In the genomic region with DNA sequence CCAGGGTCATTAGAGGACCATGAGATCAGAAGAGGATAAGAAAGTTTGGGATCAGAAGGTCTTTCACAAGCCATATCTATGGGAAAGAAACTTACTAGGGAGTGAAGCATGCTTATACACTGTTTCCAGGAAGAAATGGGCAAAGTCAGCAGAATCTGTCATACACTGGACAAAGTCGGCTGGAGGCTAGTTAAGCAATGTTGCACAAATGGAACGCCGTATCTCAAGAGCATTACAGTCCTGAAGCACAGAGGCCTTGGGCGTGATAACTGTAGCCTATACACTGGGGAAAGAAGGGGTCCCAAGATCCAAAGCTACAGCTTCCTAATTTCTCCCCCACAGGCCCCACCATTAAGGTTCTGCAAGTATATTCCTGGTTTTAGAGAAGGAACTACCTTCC, we compare ENCODE assay signal across 25 mouse cellular contexts. TPM values are rescaled to one million over a fixed set of nuclear protein-coding genes. Genes with fewer than 3 reads are reported as not detected.
DNase-seq lines count a peak whose midpoint lies in the region; TF ChIP-seq lines count a peak whose summit lies in the region.
"Had no signal": no experiment of that assay in that cellular context is flagged by ENCODE, and none has a peak within 500 bp of the region (broad histone marks: within the 10 kb centered on the region; RNA-seq: fewer than 3 reads in every experiment).

No protein-coding gene starts in this region.

- no peak for TF ChIP-seq POLR2A in kidney, adult 2 months (IDR thresholded peaks at IDR 0.05; ENCODE audit: low read depth, low read length)
- TF ChIP-seq POLR2A in testis, adult 2 months (IDR thresholded peaks at IDR 0.05; ENCODE audit: control insufficient read depth, low read depth, low read length): no peak

- 85% methylated on average over 4 of the region's 4 CpGs for WGBS in heart, embryonic 10.5 days
- 58% methylated on average over 4 of the region's 4 CpGs for WGBS in kidney, adult 2 months

- TF ChIP-seq CTCF in kidney, adult 2 months (conservative IDR thresholded peaks at IDR 0.05; ENCODE audit: insufficient read depth, insufficient read length, low read depth, low read length): no peak
- no peak for TF ChIP-seq CTCF in testis, adult 2 months (IDR thresholded peaks at IDR 0.05; ENCODE audit: control insufficient read depth, insufficient read depth, insufficient replicate concordance, low read depth, low read length)

- no peak overlapping the region for H3K27ac ChIP-seq in heart, embryonic 10.5 days
- no peak overlapping the region for H3K27ac ChIP-seq in kidney, adult 2 months (ENCODE audit: insufficient read depth, low read depth, low read length)
- 0 out of 2 replicates have a peak overlapping the region, but pooled peaks have one; percentile 21 for H3K27ac ChIP-seq in testis, adult 2 months (ENCODE audit: control insufficient read depth, insufficient read depth, low read depth, low read length)
- H3K27ac ChIP-seq: embryonic facial prominence, embryonic 13.5 days; embryonic facial prominence, embryonic 15.5 days; forebrain, embryonic 10.5 days; forebrain, embryonic 12.5 days had no signal

- H3K9me3 ChIP-seq in heart, embryonic 10.5 days: no peaks in the 10 kb centered on the region
- H3K9me3 ChIP-seq: embryonic facial prominence, embryonic 13.5 days; embryonic facial prominence, embryonic 15.5 days; forebrain, embryonic 10.5 days; forebrain, embryonic 12.5 days; G1E had no signal

- H3K27me3 ChIP-seq in heart, embryonic 10.5 days (ENCODE audit: insufficient read depth, poor library complexity, severe bottlenecking): no peaks in the 10 kb centered on the region
- no peaks in the 10 kb centered on the region for H3K27me3 ChIP-seq in kidney, adult 2 months (replicated peaks; ENCODE audit: control insufficient read depth, insufficient read depth, low read length)
- no peaks in the 10 kb centered on the region for H3K27me3 ChIP-seq in testis, adult 2 months (ENCODE audit: control insufficient read depth, insufficient read depth, low read length)
- H3K27me3 ChIP-seq: CH12.LX; embryonic facial prominence, embryonic 13.5 days; embryonic facial prominence, embryonic 15.5 days; Patski had no signal

- DNase-seq in heart, embryonic 10.5 days (ENCODE audit: low spot score): peak; percentile 58
- no peak for DNase-seq in heart, postnatal 36 days
- DNase-seq in kidney, adult 2 months: peak; percentile 48
- DNase-seq in kidney, adult 8-10 months: no peak
- no peak for DNase-seq in testis, postnatal 10 days (ENCODE audit: low spot score)
- DNase-seq: adrenal gland, adult 2 months; adrenal gland, postnatal 10 days; adrenal gland, postnatal 25 days; B cell, adult 2 months; cerebellum, adult 11 months; cerebellum, adult 18-20 months; cerebellum, adult 8-10 months; cerebellum, adult 9-11 months; cerebellum, postnatal 14 days; cerebellum, postnatal 36 days; embryo, embryonic 11 days had no signal

- H3K36me3 ChIP-seq in heart, embryonic 10.5 days: no peaks in the 10 kb centered on the region
- no peaks in the 10 kb centered on the region for H3K36me3 ChIP-seq in kidney, adult 2 months (ENCODE audit: control insufficient read depth, insufficient read depth, low read length)
- H3K36me3 ChIP-seq in testis, adult 2 months (ENCODE audit: control insufficient read depth, insufficient read depth, low read length): no peaks in the 10 kb centered on the region
- H3K36me3 ChIP-seq: embryonic facial prominence, embryonic 13.5 days; embryonic facial prominence, embryonic 15.5 days; forebrain, embryonic 10.5 days; forebrain, embryonic 12.5 days; G1E had no signal

- no peak overlapping the region for H3K4me3 ChIP-seq in heart, embryonic 10.5 days
- no peak overlapping the region for H3K4me3 ChIP-seq in kidney, adult 2 months (ENCODE audit: insufficient read depth, low read depth, low read length)
- H3K4me3 ChIP-seq in testis, adult 2 months (ENCODE audit: control insufficient read depth, low read depth, low read length): no peak overlapping the region
- H3K4me3 ChIP-seq: embryonic facial prominence, embryonic 13.5 days; embryonic facial prominence, embryonic 15.5 days; erythroblast, embryonic 14.5 days; forebrain, embryonic 10.5 days; forebrain, embryonic 12.5 days had no signal

- intact Hi-C loops in heart, postnatal 36 days (cut with DNase I): no loop called here

- H3K4me1 ChIP-seq in heart, embryonic 10.5 days: peaks cover 11% of the 10 kb centered on the region
- H3K4me1 ChIP-seq in kidney, adult 2 months (ENCODE audit: control insufficient read depth, insufficient read depth, low read length): peaks cover 13% of the 10 kb centered on the region
- peaks cover 3% of the 10 kb centered on the region; the same call in 1 of the 2 replicates for H3K4me1 ChIP-seq in testis, adult 2 months (ENCODE audit: control insufficient read depth, insufficient read depth, low read length)
- H3K4me1 ChIP-seq: embryonic facial prominence, embryonic 15.5 days; forebrain, embryonic 12.5 days had no signal

RNA-seq across cellular contexts. Expression of a gene that starts 51.1 kb away (rescaled TPM):
- 0.22 and 0.31 TPM in 2 replicates for polyA plus RNA-seq in heart, embryonic 10.5 days (2016; fragmentation: Nextera tagmentation; extraction: Ambion mirVana)
- under 1 TPM in 1 of 2 experiments, not detected in 1; 0.33 TPM for total RNA-seq in heart, postnatal 36 days (2021)
- 0.08 and 0.34 TPM in 2 replicates for polyA plus RNA-seq in kidney, adult 2 months (2012; rRNA removed)
- 26.0 and 28.4 TPM in 2 replicates for polyA plus RNA-seq in testis, adult 2 months (2012; rRNA removed)
- polyA plus RNA-seq: erythroblast, embryonic 14.5 days; forebrain, embryonic 10.5 days; G1E had no signal

RNA-seq across cellular contexts. Expression of a gene that starts 51.2 kb away (rescaled TPM):
- polyA plus RNA-seq in heart, embryonic 10.5 days (2016; fragmentation: Nextera tagmentation; extraction: Ambion mirVana): 11.2 and 12.1 TPM in 2 replicates
- total RNA-seq in heart, postnatal 36 days (2021): 1 to 10 TPM; 1.1 to 1.3 TPM
- 0.46 and 0.77 TPM in 2 replicates for polyA plus RNA-seq in kidney, adult 2 months (2012; rRNA removed)
- 14.2 and 16.4 TPM in 2 replicates for polyA plus RNA-seq in testis, adult 2 months (2012; rRNA removed)

Comparison
In these comparisons a context has a peak if more than half of its experiments do, and no peak if none do; other contexts are left out.
1. DNase-seq: peak in heart, embryonic 10.5 days (single experiment) and kidney, adult 2 months (single experiment); none in heart, postnatal 36 days (0 of 2), kidney, adult 8-10 months (0 of 2) and testis, postnatal 10 days (single experiment).
2. RNA of a gene that starts 51.1 kb away (polyA plus RNA-seq): 26.0 to 28.4 TPM in testis, adult 2 months; 0.22 to 0.31 TPM in heart, embryonic 10.5 days and 0.08 to 0.34 TPM in kidney, adult 2 months; every median in the first group is over 10 times any median in the second.